Mouse (Mus musculus): ENCODE measurements around the gene Zfp202. TPM values are rescaled to one million over a fixed set of nuclear protein-coding genes. Genes with fewer than 3 reads are reported as not detected.

Zfp202 gene
- polyA plus RNA-seq, 1 experiment from 2014 or later = 10.8 TPM

GRCm38 (mm10) chr9:40224289-40224688 is 32.2 kb downstream of the Zfp202 start:
- Histone ChIP-seq H3K4me2 (replicated peaks) (no peak overlapping the region), H3K36me3 (no peaks in the 10 kb centered on the region), H3K4me1 (peaks cover 5% of the 10 kb centered on the region), H3K4me3 (no peak overlapping the region), H3K9ac (replicated peaks) (no peak overlapping the region), H3K27me3 (no peaks in the 10 kb centered on the region), H3K9me3 (no peaks in the 10 kb centered on the region), H3K27ac (replicated peaks) (no peak overlapping the region)
- 69% methylated on average over 4 of the region's 4 CpGs for WGBS
- no peak for ATAC-seq (replicated peaks)

GRCm38 (mm10) chr9:40227874-40228789 is 36.0 kb downstream of the Zfp202 start:
- Histone ChIP-seq H3K27ac (replicated peaks) (no peak overlapping the region), H3K4me1 (peaks cover 7% of the 10 kb centered on the region), H3K4me2 (replicated peaks) (no peak overlapping the region), H3K9me3 (no peaks in the 10 kb centered on the region), H3K36me3 (no peaks in the 10 kb centered on the region), H3K9ac (replicated peaks) (no peak overlapping the region), H3K4me3 (no peak overlapping the region), H3K27me3 (no peaks in the 10 kb centered on the region)
- 72% methylated on average over 10 of the region's 10 CpGs for whole genome bisulfite sequencing
- ATAC-seq (replicated peaks) = peak; percentile 87

- Histone ChIP-seq H3K27me3 (no peaks in the 10 kb centered on the region), H3K4me3 (no peak overlapping the region), H3K27ac (replicated peaks) (no peak overlapping the region), H3K4me2 (replicated peaks) (no peak overlapping the region), H3K36me3 (no peaks in the 10 kb centered on the region), H3K9ac (replicated peaks) (no peak overlapping the region), H3K4me1 (peaks cover 7% of the 10 kb centered on the region), H3K9me3 (no peaks in the 10 kb centered on the region)
- 36% methylated on average over 6 of the region's 6 CpGs for WGBS
- ATAC-seq (replicated peaks) = no peak
Measured at GRCm38 (mm10) chr9:40228804-40229331, 36.8 kb downstream of the Zfp202 start.

GRCm38 (mm10) chr9:40229479-40229878 is 37.4 kb downstream of the Zfp202 start:
- Histone ChIP-seq H3K9me3 (no peaks in the 10 kb centered on the region), H3K36me3 (no peaks in the 10 kb centered on the region), H3K4me3 (no peak overlapping the region), H3K4me1 (peaks cover 7% of the 10 kb centered on the region), H3K27ac (replicated peaks) (no peak overlapping the region), H3K4me2 (replicated peaks) (no peak overlapping the region), H3K27me3 (no peaks in the 10 kb centered on the region), H3K9ac (replicated peaks) (no peak overlapping the region)
- 57% methylated on average over 5 of the region's 5 CpGs for WGBS
- no peak for ATAC-seq (replicated peaks)

GRCm38 (mm10) chr9:40231019-40231418 is 38.9 kb downstream of the Zfp202 start:
- no peak for ATAC-seq (replicated peaks)
- 73% methylated on average over 3 of the region's 3 CpGs for WGBS
- H3K27me3 ChIP-seq = no peaks in the 10 kb centered on the region

GRCm38 (mm10) chr9:40234233-40235072 is 42.3 kb downstream of the Zfp202 start:
- WGBS = 68% methylated on average over 10 of the region's 10 CpGs
- Histone ChIP-seq H3K4me3 (no peak overlapping the region), H3K27me3 (no peaks in the 10 kb centered on the region), H3K4me1 (peaks cover under 1% of the 10 kb centered on the region; the same call in 1 of the 2 replicates), H3K9ac (replicated peaks) (no peak overlapping the region), H3K9me3 (no peaks in the 10 kb centered on the region), H3K4me2 (replicated peaks) (no peak overlapping the region), H3K27ac (replicated peaks) (no peak overlapping the region), H3K36me3 (no peaks in the 10 kb centered on the region)
- no peak for ATAC-seq (replicated peaks)

More at GRCm38 (mm10) chr9:40231019-40231418, 38.9 kb downstream of the Zfp202 start:
- Histone ChIP-seq H3K4me3 (no peak overlapping the region), H3K4me2 (replicated peaks) (no peak overlapping the region), H3K27ac (replicated peaks) (no peak overlapping the region), H3K9me3 (no peaks in the 10 kb centered on the region), H3K9ac (replicated peaks) (no peak overlapping the region), H3K36me3 (no peaks in the 10 kb centered on the region), H3K4me1 (peaks cover 7% of the 10 kb centered on the region)

- Histone ChIP-seq H3K36me3 (no peaks in the 10 kb centered on the region), H3K27ac (replicated peaks) (no peak overlapping the region), H3K27me3 (no peaks in the 10 kb centered on the region), H3K4me1 (no peaks in the 10 kb centered on the region), H3K9me3 (no peaks in the 10 kb centered on the region), H3K9ac (replicated peaks) (no peak overlapping the region), H3K4me2 (replicated peaks) (no peak overlapping the region), H3K4me3 (no peak overlapping the region)
- ATAC-seq (replicated peaks) = no peak
- 91% methylated on average over 7 of the region's 7 CpGs for WGBS
Measured at GRCm38 (mm10) chr9:40235220-40235619, 43.1 kb downstream of the Zfp202 start.

GRCm38 (mm10) chr9:40239749-40240148 is 47.6 kb downstream of the Zfp202 start:
- Histone ChIP-seq H3K4me2 (replicated peaks) (no peak overlapping the region), H3K9me3 (no peaks in the 10 kb centered on the region), H3K27me3 (no peaks in the 10 kb centered on the region), H3K4me1 (peaks cover 17% of the 10 kb centered on the region), H3K9ac (replicated peaks) (no peak overlapping the region), H3K4me3 (no peak overlapping the region), H3K36me3 (no peaks in the 10 kb centered on the region), H3K27ac (replicated peaks) (no peak overlapping the region)
- no peak for ATAC-seq (replicated peaks)
- 18% methylated on average over 4 of the region's 4 CpGs for whole genome bisulfite sequencing

- no peak overlapping the region for H3K9ac ChIP-seq (replicated peaks)
- no peak overlapping the region for H3K4me3 ChIP-seq
- no peaks in the 10 kb centered on the region for H3K9me3 ChIP-seq
- 31% methylated on average over 5 of the region's 5 CpGs for whole genome bisulfite sequencing
- H3K27ac ChIP-seq (replicated peaks) = no peak overlapping the region
- no peak for ATAC-seq (replicated peaks)
- H3K36me3 ChIP-seq = no peaks in the 10 kb centered on the region
- peaks cover 17% of the 10 kb centered on the region for H3K4me1 ChIP-seq
- H3K27me3 ChIP-seq = no peaks in the 10 kb centered on the region
- no peak overlapping the region; the same call in 1 of the 2 replicates for H3K4me2 ChIP-seq (replicated peaks)
Measured at GRCm38 (mm10) chr9:40240311-40240710, 48.2 kb downstream of the Zfp202 start.

GRCm38 (mm10) chr9:40241223-40241801 is 49.2 kb downstream of the Zfp202 start:
- H3K4me1 ChIP-seq = peaks cover 17% of the 10 kb centered on the region
- H3K36me3 ChIP-seq = no peaks in the 10 kb centered on the region
- H3K27me3 ChIP-seq = no peaks in the 10 kb centered on the region
- ATAC-seq (replicated peaks) = peak; percentile 84
- H3K4me3 ChIP-seq = peak overlapping the region; percentile 45
- H3K9ac ChIP-seq (replicated peaks) = peak overlapping the region; percentile 61
- H3K27ac ChIP-seq (replicated peaks) = peak overlapping the region; percentile 96
- peak overlapping the region; percentile 71 for H3K4me2 ChIP-seq (replicated peaks)
- WGBS = 2% methylated on average over 15 of the region's 15 CpGs
- H3K9me3 ChIP-seq = no peaks in the 10 kb centered on the region

GRCm38 (mm10) chr9:40241951-40242888 is 50.1 kb downstream of the Zfp202 start:
- H3K36me3 ChIP-seq = no peaks in the 10 kb centered on the region
- peak overlapping the region; percentile 96 for H3K27ac ChIP-seq (replicated peaks)
- ATAC-seq (replicated peaks) = peak; percentile 82
- WGBS = 50% methylated on average over 13 of the region's 13 CpGs
- H3K9ac ChIP-seq (replicated peaks) = peak overlapping the region; percentile 61
- H3K4me2 ChIP-seq (replicated peaks) = peak overlapping the region; percentile 71
- peak overlapping the region; percentile 45 for H3K4me3 ChIP-seq
- no peaks in the 10 kb centered on the region for H3K9me3 ChIP-seq
- H3K4me1 ChIP-seq = peaks cover 17% of the 10 kb centered on the region
- no peaks in the 10 kb centered on the region for H3K27me3 ChIP-seq

All from forebrain, embryonic 15.5 days (tissue).